Mouse (Mus musculus) cerebellum, postnatal 4 days (tissue): Measurements from ENCODE around the gene Lenep.
"Not testable (repeated sequence)": the region's sequence is repeated elsewhere in the genome, so short reads cannot be mapped to it uniquely, and the experiment has no call there.

ENCODE experiments used
- DNase-seq, 2 experiments: peaks; one replicate each; pipeline ENCODE4 v3.0.0; 2022; ENCODE audit warnings: low spot score in 2 of 2, mixed read lengths in 1 of 2

Gene Lenep

GRCm38 (mm10) chr3:89402693-89403092 is at the start of gene Lenep:
Lenep (minus strand) TSS chr3:89402793.
- DNase-seq: no peak

GRCm38 (mm10) chr3:89451916-89452315 is 49.3 kb upstream of the Lenep start:
- no peak for DNase-seq

DNA sequence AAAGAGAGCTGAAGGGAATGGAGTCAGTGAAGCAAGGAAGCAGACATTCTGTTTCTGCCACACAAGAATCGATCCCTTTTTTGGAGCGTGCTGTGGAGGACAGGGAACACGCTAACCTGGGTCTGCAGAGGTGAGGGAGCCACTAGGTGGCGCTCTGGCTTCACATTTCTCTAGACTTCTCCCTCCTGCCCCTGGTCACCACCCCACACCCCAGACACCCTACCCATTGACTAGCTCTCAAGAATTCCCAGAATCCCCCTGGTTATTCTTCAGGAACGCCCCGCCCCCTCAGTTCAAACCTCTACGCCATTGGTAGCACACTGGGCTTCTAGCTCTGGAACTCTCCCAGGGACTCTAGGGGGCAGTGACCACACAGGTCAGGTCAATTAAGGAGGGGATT is 46.9 kb upstream of the Lenep start:
- peak; percentile 51 to 69 for DNase-seq

DNA sequence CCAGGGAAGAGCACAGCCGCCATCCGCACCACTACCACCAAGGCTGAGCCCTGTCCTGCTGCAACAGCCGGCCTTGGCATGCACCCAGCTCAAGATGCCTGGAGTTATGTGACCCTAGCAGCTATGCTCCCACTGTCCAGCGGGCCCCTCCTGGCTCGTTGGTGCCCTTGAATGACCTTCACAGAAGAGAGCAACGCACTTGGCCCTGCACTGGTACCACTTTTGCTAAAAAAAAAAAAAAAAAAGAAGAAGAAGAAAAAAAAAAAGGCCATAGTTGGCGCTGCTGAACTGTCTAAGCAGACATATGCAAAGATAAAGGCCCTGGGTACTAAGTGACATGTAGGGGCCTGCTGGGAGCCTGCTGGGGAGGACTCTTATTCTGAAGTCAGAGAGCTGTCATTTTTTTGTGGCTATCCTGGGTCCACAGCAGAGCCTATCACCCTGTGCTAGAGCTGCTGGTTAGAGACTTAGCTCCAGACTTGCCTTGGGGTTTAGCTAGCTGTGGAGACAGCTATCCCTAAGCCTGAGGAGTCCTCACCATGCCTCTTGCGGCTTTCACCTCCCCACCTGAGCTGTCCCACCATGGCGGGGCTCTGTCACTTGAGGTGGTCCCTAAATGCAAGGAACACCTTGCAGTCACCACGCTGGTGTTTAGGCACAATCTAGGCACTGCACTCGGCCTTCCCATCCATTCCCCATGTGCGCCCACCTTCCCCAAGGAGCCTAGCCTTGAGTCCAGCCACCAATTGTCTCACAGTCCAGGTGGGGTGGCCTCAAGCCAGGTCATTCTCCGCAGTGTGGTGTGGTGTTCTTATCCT is 46.3 kb upstream of the Lenep start:
- peak in 1 of 2 experiments; percentile 25 for DNase-seq

DNA sequence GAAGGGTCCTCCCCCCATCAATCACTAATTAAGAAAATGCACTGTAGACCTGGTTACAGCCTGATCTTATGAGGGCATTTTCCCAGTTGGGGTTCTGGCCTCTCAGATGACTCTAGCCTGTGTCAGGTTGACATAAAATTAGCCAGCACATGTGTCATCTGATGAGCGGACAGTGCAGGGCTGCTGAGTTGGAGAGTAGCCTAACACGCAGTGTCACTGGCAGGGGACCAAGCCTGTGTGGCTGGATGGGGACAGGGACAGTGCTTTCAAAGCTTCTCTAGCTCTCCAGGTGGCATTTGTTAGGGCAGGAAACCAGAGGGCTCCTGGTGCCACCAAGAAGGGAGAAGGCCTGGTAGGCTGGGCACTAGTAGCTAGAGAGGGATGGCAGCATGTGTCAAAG is 38.1 kb upstream of the Lenep start:
- DNase-seq: no peak

- DNase-seq: no peak
Measured at GRCm38 (mm10) chr3:89437269-89437668, 34.7 kb upstream of the Lenep start.

- DNase-seq: no peak
Measured at GRCm38 (mm10) chr3:89436176-89437113, 33.9 kb upstream of the Lenep start, which contains the start of gene Pbxip1. Pbxip1 (plus strand) TSS chr3:89436706.

- DNase-seq: no peak
Measured at GRCm38 (mm10) chr3:89435041-89435440, 32.4 kb upstream of the Lenep start.

GRCm38 (mm10) chr3:89434532-89434931 is 31.9 kb upstream of the Lenep start:
- DNase-seq: no peak

DNA sequence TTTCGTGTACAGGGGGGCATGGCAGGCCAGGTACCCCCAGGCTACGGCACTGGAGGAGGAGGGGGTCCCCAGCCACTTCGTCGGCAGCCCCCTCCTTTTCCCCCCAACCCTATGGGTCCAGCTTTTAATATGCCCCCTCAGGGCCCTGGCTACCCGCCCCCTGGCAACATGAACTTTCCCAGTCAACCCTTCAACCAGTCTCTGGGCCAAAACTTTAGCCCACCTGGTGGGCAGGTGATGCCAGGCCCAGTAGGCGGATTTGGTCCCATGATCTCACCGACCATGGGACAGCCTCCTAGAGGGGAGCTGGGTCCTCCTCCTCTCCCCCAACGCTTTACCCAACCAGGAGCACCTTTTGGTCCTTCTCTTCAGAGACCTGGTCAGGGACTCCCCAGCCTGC is 30.0 kb upstream of the Lenep start:
- no peak for DNase-seq

GRCm38 (mm10) chr3:89430171-89431159 is 27.9 kb upstream of the Lenep start, which contains the start of gene Pygo2:
Pygo2 (plus strand) TSS chr3:89430214.
- peak; percentile 87 to 92 for DNase-seq

GRCm38 (mm10) chr3:89429021-89429420 is 26.4 kb upstream of the Lenep start:
- not testable (repeated sequence) for DNase-seq

DNA sequence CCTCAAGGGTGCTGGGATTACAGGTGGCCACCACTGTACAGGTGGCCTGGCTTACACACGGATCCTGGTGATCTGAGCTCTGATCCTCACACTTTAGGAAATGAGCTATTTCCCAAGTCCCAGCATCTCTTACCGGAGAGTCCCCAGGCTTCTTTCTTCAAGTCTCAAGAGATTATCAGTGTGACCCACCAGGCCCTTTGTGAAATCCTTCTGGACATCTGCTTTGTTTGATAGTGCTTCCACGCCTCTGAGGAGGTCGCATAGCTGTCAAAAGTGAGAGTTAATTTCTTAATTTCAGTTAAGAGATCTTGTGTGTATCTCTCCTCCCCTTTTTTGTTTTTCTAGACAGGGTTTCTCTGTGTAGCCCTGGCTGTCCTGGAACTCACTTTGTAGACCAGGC is 23.3 kb upstream of the Lenep start:
- no peak for DNase-seq

GRCm38 (mm10) chr3:89425141-89425525 is 22.5 kb upstream of the Lenep start:
- no peak for DNase-seq

- no peak for DNase-seq
Measured at GRCm38 (mm10) chr3:89424416-89425140, 22.0 kb upstream of the Lenep start.

DNA sequence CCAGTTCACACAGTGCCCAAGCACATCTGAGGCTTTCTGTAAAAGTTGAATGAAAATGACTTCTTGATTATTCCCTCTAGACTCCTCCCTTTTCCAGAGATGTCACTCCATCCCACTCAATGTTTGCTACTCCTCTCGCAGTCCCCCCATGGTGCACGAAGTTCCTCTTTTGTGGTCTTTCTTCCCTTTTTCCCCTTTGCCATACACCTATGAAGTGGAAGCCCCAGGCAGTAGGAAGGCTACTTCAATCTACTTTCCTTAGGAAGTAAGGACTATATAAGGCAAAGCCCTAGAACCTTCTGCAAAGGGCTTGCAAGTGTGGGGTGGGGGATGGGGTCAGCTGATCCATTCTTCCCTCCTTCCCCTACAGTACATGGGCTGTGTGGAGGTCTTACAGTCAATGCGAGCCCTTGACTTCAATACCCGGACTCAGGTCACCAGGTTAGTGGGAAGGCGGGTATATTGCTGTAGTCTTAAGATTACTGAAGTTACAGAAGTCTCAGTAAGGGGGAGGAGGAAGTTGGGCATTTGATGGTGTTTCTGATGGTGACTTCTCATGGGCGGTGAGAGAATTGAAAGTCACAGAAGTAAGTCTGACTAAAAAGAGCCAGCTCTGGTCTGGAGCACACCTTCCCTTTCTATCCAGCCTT is 20.1 kb upstream of the Lenep start:
- no peak for DNase-seq

- no peak for DNase-seq
Measured at GRCm38 (mm10) chr3:89421810-89422473, 19.3 kb upstream of the Lenep start.

GRCm38 (mm10) chr3:89421002-89421774 is 18.6 kb upstream of the Lenep start:
- DNase-seq: peak in 1 of 2 experiments; percentile 43

GRCm38 (mm10) chr3:89420421-89420820 is 17.8 kb upstream of the Lenep start:
- no peak for DNase-seq
